Mouse (Mus musculus): ENCODE measurements at regions not wholly inside any gene's neighbourhood (a gene's known extent, or its start where the extent isn't known, plus 50 kb on each side); places are given as distances from the start of the nearest gene placed in this dataset.
"Not testable (repeated sequence)": the region's sequence is repeated elsewhere in the genome, so short reads cannot be mapped to it uniquely, and the experiment has no call there.

DNA sequence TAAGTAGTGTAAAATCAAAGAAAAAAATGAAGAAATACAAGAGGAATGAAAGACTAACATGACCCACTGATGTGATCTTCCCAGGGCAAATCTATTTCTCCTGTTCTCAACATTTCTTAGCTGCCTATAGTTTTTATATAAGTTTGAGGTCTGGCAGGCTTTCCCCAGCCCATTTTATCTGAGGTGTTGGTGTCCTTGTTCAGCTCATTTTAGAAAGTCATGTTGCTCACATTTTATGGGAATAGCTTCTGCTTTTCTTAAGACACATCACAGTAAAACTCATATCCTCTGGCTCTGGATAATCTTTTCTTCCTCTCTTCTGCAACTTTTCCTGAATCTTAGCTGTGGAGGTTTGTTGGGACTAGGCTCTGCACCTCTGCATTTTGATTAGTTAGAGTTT, 650.2 kb downstream of the Efna5 start:
- H3K27ac ChIP-seq: no peak overlapping the region
- H3K36me3 ChIP-seq: no peaks in the 10 kb centered on the region
- H3K4me1 ChIP-seq: no peaks in the 10 kb centered on the region
- no peak for DNase-seq (ENCODE audit: low spot score)
- H3K4me3 ChIP-seq: no peak overlapping the region
- H3K9me3 ChIP-seq: no peaks in the 10 kb centered on the region
- no peaks in the 10 kb centered on the region for H3K27me3 ChIP-seq (ENCODE audit: insufficient read depth, poor library complexity, severe bottlenecking)

DNA sequence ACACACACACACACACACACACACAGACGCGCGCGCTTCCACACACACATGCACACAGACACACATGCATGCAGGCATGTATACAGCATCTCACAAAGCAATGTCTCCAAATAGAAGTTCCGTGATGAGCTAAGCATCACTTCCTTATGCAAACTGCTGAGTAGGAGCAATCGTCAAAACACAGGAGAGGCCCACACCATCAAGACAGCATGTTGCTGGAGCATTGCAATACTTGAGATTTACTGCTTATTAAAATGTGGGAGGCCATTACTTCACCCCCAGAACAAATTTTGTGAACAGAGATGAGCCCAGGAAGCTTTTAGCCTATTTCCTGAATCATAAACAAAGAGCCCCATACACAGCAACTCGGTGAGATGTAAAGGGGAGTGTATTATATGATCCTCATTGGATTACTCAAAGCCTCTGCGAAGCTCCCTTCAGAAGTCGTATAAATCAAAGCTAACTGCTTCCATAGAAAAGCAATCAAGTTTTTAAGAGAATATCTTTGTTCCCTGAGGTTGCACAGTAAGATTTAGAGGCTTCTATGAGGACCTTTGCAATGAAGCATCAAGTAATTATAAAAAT, 670.6 kb downstream of the Efna5 start:
- WGBS: 85% methylated on average over 9 of the region's 9 CpGs
- no peak for DNase-seq (ENCODE audit: low spot score)
- H3K4me1 ChIP-seq: no peaks in the 10 kb centered on the region
- no peak overlapping the region for H3K4me3 ChIP-seq
- no peak overlapping the region for H3K27ac ChIP-seq
- no peaks in the 10 kb centered on the region for H3K27me3 ChIP-seq (ENCODE audit: insufficient read depth, poor library complexity, severe bottlenecking)
- no peaks in the 10 kb centered on the region for H3K36me3 ChIP-seq
- no peaks in the 10 kb centered on the region for H3K9me3 ChIP-seq

- Histone ChIP-seq H3K36me3 (no peaks in the 10 kb centered on the region), H3K9me3 (no peaks in the 10 kb centered on the region), H3K27me3 (ENCODE audit: insufficient read depth, poor library complexity, severe bottlenecking) (no peaks in the 10 kb centered on the region), H3K4me3 (no peak overlapping the region), H3K27ac (no peak overlapping the region), H3K4me1 (no peaks in the 10 kb centered on the region)
- no peak for DNase-seq (ENCODE audit: low spot score)
- WGBS: 86% methylated on average over 2 of the region's 2 CpGs
Measured at GRCm38 (mm10) chr17:62202658-62203057, 678.5 kb downstream of the Efna5 start.

GRCm38 (mm10) chr17:62200491-62200890, 680.6 kb downstream of the Efna5 start:
- 78% methylated on average over 4 of the region's 4 CpGs for WGBS
- no peak for DNase-seq (ENCODE audit: low spot score)
- Histone ChIP-seq H3K36me3 (no peaks in the 10 kb centered on the region), H3K4me1 (no peaks in the 10 kb centered on the region), H3K27me3 (ENCODE audit: insufficient read depth, poor library complexity, severe bottlenecking) (no peaks in the 10 kb centered on the region), H3K4me3 (no peak overlapping the region), H3K9me3 (no peaks in the 10 kb centered on the region), H3K27ac (no peak overlapping the region)

GRCm38 (mm10) chr17:62199559-62199958, 681.6 kb downstream of the Efna5 start:
- 83% methylated on average over 6 of the region's 6 CpGs for WGBS

GRCm38 (mm10) chr17:62178612-62179210, 702.4 kb downstream of the Efna5 start:
- Histone ChIP-seq H3K4me3 (no peak overlapping the region), H3K27ac (no peak overlapping the region), H3K4me1 (no peaks in the 10 kb centered on the region), H3K27me3 (ENCODE audit: insufficient read depth, poor library complexity, severe bottlenecking) (no peaks in the 10 kb centered on the region), H3K9me3 (no peaks in the 10 kb centered on the region), H3K36me3 (no peaks in the 10 kb centered on the region)
- 67% methylated on average over 2 of the region's 2 CpGs for WGBS
- DNase-seq (ENCODE audit: low spot score): no peak

More at GRCm38 (mm10) chr17:62199559-62199958, 681.6 kb downstream of the Efna5 start:
- Histone ChIP-seq H3K9me3 (no peaks in the 10 kb centered on the region), H3K27ac (no peak overlapping the region), H3K36me3 (no peaks in the 10 kb centered on the region), H3K4me1 (no peaks in the 10 kb centered on the region), H3K27me3 (ENCODE audit: insufficient read depth, poor library complexity, severe bottlenecking) (no peaks in the 10 kb centered on the region), H3K4me3 (no peak overlapping the region)
- DNase-seq (ENCODE audit: low spot score): no peak

DNA sequence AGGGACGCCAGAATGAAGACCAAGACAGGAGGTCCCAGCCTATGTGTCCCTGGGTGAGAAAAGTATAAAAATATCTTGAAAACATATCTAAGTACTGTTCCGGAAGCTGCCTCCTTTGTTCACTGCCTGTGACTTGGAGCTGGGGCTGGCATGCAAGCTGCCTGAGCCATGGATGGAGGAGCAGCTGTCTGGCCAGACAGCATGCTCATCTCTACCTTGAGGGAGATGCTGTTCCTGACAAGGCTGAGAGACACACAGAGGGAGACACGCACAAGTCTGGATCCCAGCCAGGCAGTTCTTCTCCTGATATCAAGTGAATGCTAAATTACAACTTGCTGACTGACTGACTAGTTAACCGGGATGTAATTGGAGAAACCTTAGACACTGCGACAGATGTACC, 704.8 kb downstream of the Efna5 start:
- H3K4me1 ChIP-seq: no peaks in the 10 kb centered on the region
- no peak for DNase-seq (ENCODE audit: low spot score)
- H3K4me3 ChIP-seq: no peak overlapping the region
- H3K27ac ChIP-seq: no peak overlapping the region
- H3K27me3 ChIP-seq (ENCODE audit: insufficient read depth, poor library complexity, severe bottlenecking): no peaks in the 10 kb centered on the region
- H3K36me3 ChIP-seq: no peaks in the 10 kb centered on the region
- no peaks in the 10 kb centered on the region for H3K9me3 ChIP-seq
- 72% methylated on average over 5 of the region's 5 CpGs for WGBS

GRCm38 (mm10) chr17:62172305-62172704, 708.8 kb downstream of the Efna5 start:
- H3K4me1 ChIP-seq: no peaks in the 10 kb centered on the region
- no peak overlapping the region for H3K4me3 ChIP-seq
- DNase-seq (ENCODE audit: low spot score): no peak
- WGBS: 50% methylated on average over 5 of the region's 5 CpGs
- no peaks in the 10 kb centered on the region for H3K36me3 ChIP-seq
- H3K27me3 ChIP-seq (ENCODE audit: insufficient read depth, poor library complexity, severe bottlenecking): no peaks in the 10 kb centered on the region
- H3K9me3 ChIP-seq: no peaks in the 10 kb centered on the region
- no peak overlapping the region for H3K27ac ChIP-seq

GRCm38 (mm10) chr17:62171532-62171931, 709.6 kb downstream of the Efna5 start:
- no peaks in the 10 kb centered on the region for H3K27me3 ChIP-seq (ENCODE audit: insufficient read depth, poor library complexity, severe bottlenecking)
- WGBS: 89% methylated on average over 4 of the region's 4 CpGs
- DNase-seq (ENCODE audit: low spot score): no peak
- no peaks in the 10 kb centered on the region for H3K9me3 ChIP-seq
- no peaks in the 10 kb centered on the region for H3K4me1 ChIP-seq
- no peak overlapping the region for H3K27ac ChIP-seq
- H3K36me3 ChIP-seq: no peaks in the 10 kb centered on the region
- H3K4me3 ChIP-seq: no peak overlapping the region

- WGBS: 62% methylated on average over 1 of the region's 1 CpGs
- Histone ChIP-seq H3K9me3 (no peaks in the 10 kb centered on the region), H3K4me3 (no peak overlapping the region), H3K27me3 (ENCODE audit: insufficient read depth, poor library complexity, severe bottlenecking) (no peaks in the 10 kb centered on the region), H3K27ac (no peak overlapping the region), H3K36me3 (no peaks in the 10 kb centered on the region), H3K4me1 (no peaks in the 10 kb centered on the region)
- no peak for DNase-seq (ENCODE audit: low spot score)
Measured at GRCm38 (mm10) chr17:62161457-62161856, 719.7 kb downstream of the Efna5 start.

DNA sequence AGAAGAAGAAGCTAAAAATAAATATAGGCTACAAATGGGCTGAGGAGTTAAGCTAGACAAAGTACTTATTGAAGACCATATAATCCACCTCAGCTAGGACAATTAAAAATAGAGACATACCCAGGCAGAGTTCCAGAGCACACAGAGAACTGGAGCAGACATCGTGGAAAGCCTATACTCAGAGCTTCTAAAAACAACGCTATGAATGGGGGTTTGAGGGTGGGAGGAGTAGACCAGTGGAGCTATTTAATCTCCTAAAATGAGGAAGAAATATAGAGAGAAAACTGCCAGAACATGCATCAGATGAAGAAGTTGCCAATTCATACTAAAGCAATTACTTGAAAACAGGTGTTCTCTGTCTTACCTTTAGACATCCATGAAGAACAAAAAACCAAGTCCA, 720.8 kb downstream of the Efna5 start:
- no peak for DNase-seq (ENCODE audit: low spot score)
- no peaks in the 10 kb centered on the region for H3K4me1 ChIP-seq
- 76% methylated on average over 2 of the region's 2 CpGs for WGBS
- H3K27ac ChIP-seq: no peak overlapping the region
- H3K4me3 ChIP-seq: no peak overlapping the region
- no peaks in the 10 kb centered on the region for H3K36me3 ChIP-seq
- no peaks in the 10 kb centered on the region for H3K27me3 ChIP-seq (ENCODE audit: insufficient read depth, poor library complexity, severe bottlenecking)
- H3K9me3 ChIP-seq: no peaks in the 10 kb centered on the region

DNA sequence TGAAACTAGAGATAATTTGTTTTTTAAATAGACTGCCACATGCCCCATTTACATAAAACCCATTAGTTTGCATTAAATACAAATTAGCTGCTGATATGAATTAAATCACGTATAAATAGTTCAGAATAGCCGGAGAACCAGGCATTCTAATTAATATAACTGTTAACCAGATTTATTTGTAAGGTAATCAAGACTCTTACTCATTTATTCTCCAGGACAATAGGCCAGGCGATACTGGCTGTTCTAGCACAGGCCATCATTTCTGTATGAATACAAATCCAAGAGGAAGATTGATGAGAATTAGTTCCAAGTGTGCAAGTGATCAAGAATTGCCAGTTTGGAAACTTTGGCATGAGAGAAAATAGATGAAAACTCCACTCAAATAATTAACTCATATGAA, 746.1 kb downstream of the Efna5 start:
- Histone ChIP-seq H3K9me3 (no peaks in the 10 kb centered on the region), H3K4me1 (no peaks in the 10 kb centered on the region), H3K36me3 (no peaks in the 10 kb centered on the region), H3K4me3 (no peak overlapping the region), H3K27ac (no peak overlapping the region), H3K27me3 (ENCODE audit: insufficient read depth, poor library complexity, severe bottlenecking) (no peaks in the 10 kb centered on the region)
- DNase-seq (ENCODE audit: low spot score): no peak
- WGBS: 86% methylated on average over 3 of the region's 3 CpGs

DNA sequence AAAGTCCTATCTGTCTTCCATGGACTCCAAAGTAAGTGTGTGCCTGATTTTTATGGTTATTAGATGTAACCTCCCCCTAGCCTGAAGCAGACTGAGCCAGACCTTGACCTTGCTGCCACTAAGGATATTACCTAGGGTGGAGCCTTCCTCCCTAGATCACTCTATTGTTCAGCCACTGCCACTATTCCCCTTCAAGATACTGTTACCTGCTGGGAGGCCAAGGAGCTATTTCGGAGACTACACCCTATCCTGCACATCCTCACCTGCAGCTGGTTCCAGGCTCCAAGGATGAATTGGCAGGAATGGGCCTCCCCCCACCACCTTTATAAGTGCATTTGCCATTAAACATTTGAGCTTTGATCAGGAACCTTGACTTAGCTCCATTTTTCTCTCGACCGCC, 769.4 kb downstream of the Efna5 start:
- not testable (repeated sequence) for H3K27me3 ChIP-seq (ENCODE audit: insufficient read depth, poor library complexity, severe bottlenecking); DNase-seq (ENCODE audit: low spot score); H3K4me3 ChIP-seq; H3K27ac ChIP-seq; H3K36me3 ChIP-seq; H3K4me1 ChIP-seq; H3K9me3 ChIP-seq
- WGBS: 83% methylated on average over 3 of the region's 3 CpGs

- Histone ChIP-seq H3K27me3 (ENCODE audit: insufficient read depth, poor library complexity, severe bottlenecking) (no peaks in the 10 kb centered on the region), H3K4me3 (no peak overlapping the region), H3K36me3 (no peaks in the 10 kb centered on the region), H3K27ac (no peak overlapping the region), H3K9me3 (no peaks in the 10 kb centered on the region), H3K4me1 (no peaks in the 10 kb centered on the region)
- DNase-seq (ENCODE audit: low spot score): no peak
Measured at GRCm38 (mm10) chr17:62109052-62109451, 772.1 kb downstream of the Efna5 start.
